Mouse (Mus musculus) left cerebral cortex, adult 11 months (tissue): Measurements from ENCODE around the gene Sars2.
"Not testable (repeated sequence)": the region's sequence is repeated elsewhere in the genome, so short reads cannot be mapped to it uniquely, and the experiment has no call there.

ENCODE experiments used
- DNase-seq: peaks from one replicate; pipeline ENCODE4 v3.0.0; 2022; ENCODE audit warnings: low spot score

Gene Sars2

GRCm38 (mm10) chr7:28741709-28742438 lies at the start of gene Sars2, which contains the start of gene Mrps12:
Gene Sars2 (plus strand): TSS chr7:28741992.
Gene Mrps12 (minus strand): TSS chr7:28741820.
- peak; percentile 98 for DNase-seq

GRCm38 (mm10) chr7:28692545-28693320 lies 49.1 kb upstream of the Sars2 start, which contains the start of gene Fbxo27:
Gene Fbxo27 (plus strand): TSS chr7:28692849.
- DNase-seq: no peak

- DNase-seq: peak; percentile 89
Measured at GRCm38 (mm10) chr7:28693321-28693966, 48.3 kb upstream of the Sars2 start.

GRCm38 (mm10) chr7:28694423-28694822 lies 47.4 kb upstream of the Sars2 start:
- DNase-seq: no peak

GRCm38 (mm10) chr7:28694966-28695511 lies 46.8 kb upstream of the Sars2 start:
- DNase-seq: no peak

- DNase-seq: no peak
Measured at GRCm38 (mm10) chr7:28697277-28697676, 44.5 kb upstream of the Sars2 start.

GRCm38 (mm10) chr7:28700269-28700668 lies 41.5 kb upstream of the Sars2 start:
- no peak for DNase-seq

- not testable (repeated sequence) for DNase-seq
Measured at GRCm38 (mm10) chr7:28701306-28701705, 40.5 kb upstream of the Sars2 start.

- DNase-seq: no peak
Measured at GRCm38 (mm10) chr7:28702601-28703143, 39.1 kb upstream of the Sars2 start.

GRCm38 (mm10) chr7:28709454-28709853 lies 32.3 kb upstream of the Sars2 start:
- no peak for DNase-seq

GRCm38 (mm10) chr7:28710962-28711361 lies 30.8 kb upstream of the Sars2 start:
- DNase-seq: no peak

GRCm38 (mm10) chr7:28714667-28715066 lies 27.1 kb upstream of the Sars2 start:
- no peak for DNase-seq

GRCm38 (mm10) chr7:28715598-28715997 lies 26.2 kb upstream of the Sars2 start:
- no peak for DNase-seq

GRCm38 (mm10) chr7:28716590-28717281 lies 25.1 kb upstream of the Sars2 start, which contains the start of gene Fbxo17:
Gene Fbxo17 (plus strand): TSS chr7:28716804.
- DNase-seq: no peak

- DNase-seq: no peak
Measured at GRCm38 (mm10) chr7:28717726-28718125, 24.1 kb upstream of the Sars2 start.

- DNase-seq: no peak
Measured at GRCm38 (mm10) chr7:28719159-28719558, 22.6 kb upstream of the Sars2 start.

GRCm38 (mm10) chr7:28719650-28720049 lies 22.1 kb upstream of the Sars2 start:
- no peak for DNase-seq

GRCm38 (mm10) chr7:28720753-28721537 lies 20.8 kb upstream of the Sars2 start:
- DNase-seq: no peak

- DNase-seq: no peak
Measured at GRCm38 (mm10) chr7:28722079-28722478, 19.7 kb upstream of the Sars2 start.

- no peak for DNase-seq
Measured at GRCm38 (mm10) chr7:28724613-28725012, 17.2 kb upstream of the Sars2 start.

- peak; percentile 76 for DNase-seq
Measured at GRCm38 (mm10) chr7:28726600-28726999, 15.2 kb upstream of the Sars2 start.
